Mouse (Mus musculus): Measurements from ENCODE around the gene Car1. TPM values are rescaled to one million over a fixed set of nuclear protein-coding genes. Genes with fewer than 3 reads are reported as not detected.
"Not testable (repeated sequence)": the region's sequence is repeated elsewhere in the genome, so short reads cannot be mapped to it uniquely, and the experiment has no call there.

The Car1 gene
- polyA plus RNA-seq, 1 experiment: 1.1 TPM

GRCm38 (mm10) chr3:14738261-14738660 is 69.9 kb downstream of the Car1 start:
- H3K4me3 ChIP-seq (replicated peaks): no peak overlapping the region
- TF ChIP-seq FLI1 (IDR thresholded peaks at IDR 0.05; ENCODE audit: low read length) (no peak), GATA1 (IDR thresholded peaks at IDR 0.05; ENCODE audit: borderline replicate concordance, low read length) (no peak)
- H3K9me3 ChIP-seq: no peaks in the 10 kb centered on the region
- no peaks in the 10 kb centered on the region for H3K36me3 ChIP-seq (replicated peaks; ENCODE audit: low read length)
- no peaks in the 10 kb centered on the region for H3K27me3 ChIP-seq (replicated peaks)
- no peaks in the 10 kb centered on the region for H3K4me1 ChIP-seq

GRCm38 (mm10) chr3:14727496-14727895 is 80.7 kb downstream of the Car1 start:
- H3K4me1 ChIP-seq; H3K27me3 ChIP-seq (replicated peaks); H3K9me3 ChIP-seq; H3K36me3 ChIP-seq (replicated peaks; ENCODE audit: low read length); H3K4me3 ChIP-seq (replicated peaks): not testable (repeated sequence)

- not testable (repeated sequence) for H3K9me3 ChIP-seq; H3K27me3 ChIP-seq (replicated peaks); H3K4me3 ChIP-seq (replicated peaks); H3K36me3 ChIP-seq (replicated peaks; ENCODE audit: low read length); H3K4me1 ChIP-seq
Measured at GRCm38 (mm10) chr3:14725462-14725861, 82.7 kb downstream of the Car1 start.

Other genes with a start within 250 kb of the Car1 start
- gene 1810022K09Rik, start 197.1 kb downstream of the Car1 start, polyA plus RNA-seq (2012; ENCODE audit: insufficient read depth, low replicate concordance): 20.9 TPM in 1 of 2 replicates, not detected in the other
- 0.47 TPM in 1 of 2 replicates, not detected in the other for gene Car13, start 166.6 kb downstream of the Car1 start, polyA plus RNA-seq (2012; ENCODE audit: insufficient read depth, low replicate concordance)
- not detected in 2 replicates for gene Car3, start 55.1 kb upstream of the Car1 start, polyA plus RNA-seq (2012; ENCODE audit: insufficient read depth, low replicate concordance)
- 53.1 and 125 TPM in 2 replicates for gene Car2, start 77.9 kb upstream of the Car1 start, polyA plus RNA-seq (2012; ENCODE audit: insufficient read depth, low replicate concordance)

Data from megakaryocyte, embryonic 14.5 days (primary cell).